Mouse (Mus musculus): ENCODE data around the gene Atp5f1.

DNA sequence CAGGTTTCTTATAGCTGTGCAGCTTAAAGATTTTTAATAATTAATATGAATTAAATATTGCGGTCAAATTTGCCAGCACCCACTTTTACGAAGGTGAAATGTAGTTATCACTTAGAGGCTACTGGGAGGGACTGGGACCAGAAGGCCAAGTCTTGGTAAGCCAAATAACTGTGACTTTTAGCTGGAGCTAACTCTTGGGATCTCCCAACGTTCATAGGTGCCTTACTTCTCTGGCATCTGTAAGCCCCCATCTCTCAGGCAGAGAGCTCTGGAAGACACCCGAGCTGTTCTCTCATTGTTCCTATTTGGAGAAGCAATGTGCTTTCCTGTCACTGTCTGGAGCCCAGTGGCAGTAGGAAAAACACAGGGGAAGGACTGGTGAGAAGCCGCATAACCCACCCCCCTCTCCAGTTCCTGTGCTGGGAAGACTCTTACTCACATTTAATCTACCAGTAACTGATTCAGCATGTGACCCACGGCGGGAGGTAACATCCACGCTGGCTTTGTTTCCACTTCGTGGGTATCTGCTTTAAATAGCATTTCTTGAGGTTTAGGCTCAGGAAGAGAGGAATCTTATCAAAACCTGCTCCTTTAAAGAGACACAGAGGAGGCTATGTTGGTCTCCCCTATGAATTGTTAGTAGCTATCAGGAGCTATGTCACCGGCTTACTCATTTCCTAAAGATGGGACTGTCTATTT lies 42.1 kb downstream of the Atp5f1 start:
- no peak for TF ChIP-seq EP300 (IDR thresholded peaks at IDR 0.05)
- no peak for TF ChIP-seq CTCF (IDR thresholded peaks at IDR 0.05)

Measured in lung, postnatal 0 days (tissue).